Mouse (Mus musculus) embryonic facial prominence, embryonic 13.5 days (tissue): ENCODE data around the gene Hmgcs1. TPM values are rescaled to one million over a fixed set of nuclear protein-coding genes. Genes with fewer than 3 reads are reported as not detected.
"Not testable (repeated sequence)": the region's sequence is repeated elsewhere in the genome, so short reads cannot be mapped to it uniquely, and the experiment has no call there.

Experiments used
- ATAC-seq: fragments of 200-750 bp; cut with Nextera tagmentation; 2 replicates; pipeline ENCODE4 v1.8.0; 2017; ENCODE audit warnings: low read depth; ENCODE audit not compliant: insufficient number of reproducible peaks, insufficient read depth, low FRiP score, low TSS enrichment
- H3K27ac ChIP-seq: fragments of 300-500 bp; sonication (generic); 2 replicates; pipeline ENCODE4 v1.5.1; 2015; ENCODE audit warnings: moderate library complexity, mild to moderate bottlenecking, inconsistent platforms
- H3K27me3 ChIP-seq: fragments of 300-500 bp; sonication (generic); 2 replicates; pipeline ENCODE4 v1.6.1; 2015; ENCODE audit warnings: mild to moderate bottlenecking, inconsistent platforms
- H3K36me3 ChIP-seq: fragments of 300-500 bp; sonication (generic); 2 replicates; pipeline ENCODE4 v1.6.1; 2015; ENCODE audit warnings: mild to moderate bottlenecking, inconsistent platforms
- H3K4me1 ChIP-seq: fragments of 300-500 bp; sonication (generic); 2 replicates; pipeline ENCODE4 v1.6.1; 2015; ENCODE audit warnings: inconsistent platforms
- H3K4me2 ChIP-seq: fragments of 300-500 bp; sonication (generic); 2 replicates; pipeline ENCODE4 v1.6.1; 2015; ENCODE audit warnings: moderate library complexity, mild to moderate bottlenecking, inconsistent platforms
- H3K4me3 ChIP-seq: fragments of 300-500 bp; sonication (generic); 2 replicates; pipeline ENCODE4 v1.5.1; 2015; ENCODE audit warnings: mild to moderate bottlenecking, inconsistent platforms
- H3K9ac ChIP-seq: fragments of 300-500 bp; sonication (generic); 2 replicates; pipeline ENCODE4 v1.6.1; 2015; ENCODE audit warnings: mild to moderate bottlenecking, inconsistent platforms
- H3K9me3 ChIP-seq: fragments of 300-500 bp; sonication (generic); 2 replicates; pipeline ENCODE4 v1.6.1; 2016; ENCODE audit warnings: inconsistent platforms
- WGBS: fragments of 180-500 bp; shearing (Covaris S2); methylation state at CpG from one replicate; pipeline ENCODE4 v1.1.7; 2015; ENCODE audit warnings: mixed read lengths; 5-methylcytosine and 5-hydroxymethylcytosine counted together
- polyA plus RNA-seq: library from polyadenylated mRNA; unstranded; fragments of >200 nt; fragmentation: Nextera tagmentation; extraction: Ambion mirVana; gene quantifications from 2 replicates; pipeline ENCODE4 v1.2.1, GENCODE M21; 2015

Hmgcs1 gene
- polyA plus RNA-seq: 156 and 161 TPM in 2 replicates

- no peaks in the 10 kb centered on the region for H3K9me3 ChIP-seq
- peak within 1 kb of the TSS; percentile 96 for H3K4me3 ChIP-seq
- under 1% methylated on average over 59 of the region's 59 CpGs for WGBS
- ATAC-seq: peak; percentile 99
- H3K4me2 ChIP-seq: peak within 1 kb of the TSS; percentile 77
- H3K36me3 ChIP-seq: no peaks in the 10 kb centered on the region
- peaks cover 31% of the 10 kb centered on the region for H3K4me1 ChIP-seq
- H3K27me3 ChIP-seq: no peaks in the 10 kb centered on the region
- peak within 1 kb of the TSS; percentile 98 for H3K27ac ChIP-seq
- H3K9ac ChIP-seq: peak within 1 kb of the TSS; percentile 95
Measured at GRCm38 (mm10) chr13:119690039-119690728, at the start of gene Hmgcs1. TSS of gene Hmgcs1 (plus strand) at chr13:119690379.

GRCm38 (mm10) chr13:119640504-119640903 is 49.7 kb upstream of the Hmgcs1 start:
- WGBS: 42% methylated on average over 4 of the region's 4 CpGs
- no peak overlapping the region for H3K4me2 ChIP-seq
- H3K9ac ChIP-seq: no peak overlapping the region
- no peaks in the 10 kb centered on the region for H3K27me3 ChIP-seq
- H3K4me1 ChIP-seq: no peaks in the 10 kb centered on the region
- ATAC-seq: no peak
- no peak overlapping the region for H3K4me3 ChIP-seq
- no peaks in the 10 kb centered on the region for H3K36me3 ChIP-seq
- no peaks in the 10 kb centered on the region for H3K9me3 ChIP-seq
- no peak overlapping the region for H3K27ac ChIP-seq

DNA sequence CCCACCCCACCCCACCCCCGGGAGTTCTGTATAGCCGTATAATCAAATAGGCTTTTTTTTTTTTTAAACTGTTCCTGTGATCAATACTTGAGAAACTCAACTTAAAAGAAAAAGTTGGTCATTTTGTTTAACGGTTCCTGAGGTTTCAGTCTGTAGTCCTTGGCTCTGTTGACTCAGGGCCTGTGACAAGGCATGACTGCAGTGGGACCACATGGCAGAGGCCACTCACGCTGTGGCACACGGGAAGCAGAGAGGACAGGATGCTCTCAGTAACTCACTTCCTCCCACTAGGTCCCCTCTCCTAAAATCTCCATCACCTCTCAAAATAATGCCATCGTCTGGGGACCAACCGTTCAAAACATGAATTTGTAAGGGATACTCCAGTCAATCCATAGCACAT is 49.0 kb upstream of the Hmgcs1 start:
- Histone ChIP-seq H3K4me2 (no peak overlapping the region), H3K4me3 (no peak overlapping the region), H3K27ac (no peak overlapping the region), H3K27me3 (no peaks in the 10 kb centered on the region), H3K9ac (no peak overlapping the region), H3K9me3 (no peaks in the 10 kb centered on the region), H3K36me3 (no peaks in the 10 kb centered on the region), H3K4me1 (no peaks in the 10 kb centered on the region)
- no peak for ATAC-seq
- WGBS: 82% methylated on average over 7 of the region's 7 CpGs

DNA sequence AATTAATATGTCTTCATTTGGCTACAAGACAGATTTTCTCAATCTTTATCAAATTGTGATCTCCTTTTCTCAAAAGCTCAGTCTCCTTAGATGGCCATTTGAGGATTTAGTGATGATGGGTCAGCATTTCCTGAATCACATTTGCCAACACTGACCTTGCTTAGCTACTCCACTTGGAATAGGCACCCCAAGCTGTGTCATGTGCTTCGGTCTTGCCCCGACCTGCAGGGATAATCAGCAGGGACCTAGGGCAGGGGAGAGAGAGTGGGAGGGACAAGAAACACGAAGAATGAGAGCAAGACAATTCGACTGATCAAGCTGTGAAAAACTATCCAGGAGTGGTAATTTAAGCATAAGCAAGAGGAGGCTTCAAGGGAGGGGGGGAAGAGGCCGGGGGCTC is 45.4 kb upstream of the Hmgcs1 start:
- Histone ChIP-seq H3K9ac (no peak overlapping the region), H3K9me3 (no peaks in the 10 kb centered on the region), H3K4me3 (no peak overlapping the region), H3K27me3 (no peaks in the 10 kb centered on the region), H3K36me3 (no peaks in the 10 kb centered on the region), H3K4me2 (no peak overlapping the region), H3K4me1 (no peaks in the 10 kb centered on the region), H3K27ac (no peak overlapping the region)
- ATAC-seq: no peak
- WGBS: 61% methylated on average over 5 of the region's 5 CpGs

- 91% methylated on average over 1 of the region's 1 CpGs for WGBS
- Histone ChIP-seq H3K4me1 (no peaks in the 10 kb centered on the region), H3K4me3 (no peak overlapping the region), H3K36me3 (no peaks in the 10 kb centered on the region), H3K4me2 (no peak overlapping the region), H3K27me3 (no peaks in the 10 kb centered on the region), H3K27ac (no peak overlapping the region), H3K9me3 (no peaks in the 10 kb centered on the region), H3K9ac (no peak overlapping the region)
- ATAC-seq: no peak
Measured at GRCm38 (mm10) chr13:119646511-119646910, 43.7 kb upstream of the Hmgcs1 start.

- no peaks in the 10 kb centered on the region for H3K27me3 ChIP-seq
- H3K4me1 ChIP-seq: no peaks in the 10 kb centered on the region
- 0 out of 2 replicates have a peak overlapping the region, but pooled peaks have one; percentile 18 for H3K4me2 ChIP-seq
- no peak overlapping the region for H3K4me3 ChIP-seq
- no peaks in the 10 kb centered on the region for H3K9me3 ChIP-seq
- WGBS: 56% methylated on average over 15 of the region's 15 CpGs
- no peak overlapping the region for H3K27ac ChIP-seq
- no peak for ATAC-seq
- 0 out of 2 replicates have a peak overlapping the region, but pooled peaks have one; percentile 6 for H3K9ac ChIP-seq
- no peaks in the 10 kb centered on the region for H3K36me3 ChIP-seq
Measured at GRCm38 (mm10) chr13:119648891-119649698, 41.1 kb upstream of the Hmgcs1 start.

GRCm38 (mm10) chr13:119649699-119650046 is 40.5 kb upstream of the Hmgcs1 start:
- no peaks in the 10 kb centered on the region for H3K9me3 ChIP-seq
- no peak overlapping the region for H3K27ac ChIP-seq
- no peak overlapping the region for H3K4me3 ChIP-seq
- WGBS: 86% methylated on average over 1 of the region's 1 CpGs
- no peak overlapping the region for H3K4me2 ChIP-seq
- H3K27me3 ChIP-seq: no peaks in the 10 kb centered on the region
- no peaks in the 10 kb centered on the region for H3K4me1 ChIP-seq
- no peak for ATAC-seq
- H3K9ac ChIP-seq: no peak overlapping the region
- no peaks in the 10 kb centered on the region for H3K36me3 ChIP-seq

GRCm38 (mm10) chr13:119654734-119655133 is 35.4 kb upstream of the Hmgcs1 start:
- 90% methylated on average over 2 of the region's 2 CpGs for WGBS
- no peak overlapping the region for H3K4me2 ChIP-seq
- no peak for ATAC-seq
- H3K9ac ChIP-seq: no peak overlapping the region
- H3K36me3 ChIP-seq: no peaks in the 10 kb centered on the region
- H3K4me3 ChIP-seq: no peak overlapping the region
- no peaks in the 10 kb centered on the region for H3K27me3 ChIP-seq
- no peaks in the 10 kb centered on the region for H3K9me3 ChIP-seq
- H3K27ac ChIP-seq: no peak overlapping the region
- H3K4me1 ChIP-seq: no peaks in the 10 kb centered on the region

DNA sequence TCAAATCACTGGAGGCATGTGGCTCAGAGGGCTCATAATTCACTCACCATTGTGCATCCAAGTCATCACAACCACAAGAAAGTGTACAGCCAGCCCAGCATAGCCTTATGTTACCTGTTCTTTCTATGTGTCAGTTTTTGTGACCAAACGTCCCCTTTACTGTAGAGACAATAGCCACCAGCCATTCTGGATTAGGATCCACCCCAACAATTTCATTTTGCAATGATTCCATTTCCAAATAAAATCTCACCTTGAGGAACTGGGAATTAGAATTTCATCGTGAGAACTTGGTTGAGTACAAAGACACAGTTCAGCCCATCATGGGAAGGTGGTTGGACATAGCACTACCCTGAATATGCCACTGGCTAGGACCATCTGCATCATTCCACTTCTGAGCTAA is 33.9 kb upstream of the Hmgcs1 start:
- ATAC-seq: no peak
- WGBS: 72% methylated on average over 2 of the region's 2 CpGs
- Histone ChIP-seq H3K9me3 (no peaks in the 10 kb centered on the region), H3K27me3 (no peaks in the 10 kb centered on the region), H3K4me1 (no peaks in the 10 kb centered on the region), H3K9ac (no peak overlapping the region), H3K4me3 (no peak overlapping the region), H3K4me2 (no peak overlapping the region), H3K27ac (no peak overlapping the region), H3K36me3 (no peaks in the 10 kb centered on the region)

DNA sequence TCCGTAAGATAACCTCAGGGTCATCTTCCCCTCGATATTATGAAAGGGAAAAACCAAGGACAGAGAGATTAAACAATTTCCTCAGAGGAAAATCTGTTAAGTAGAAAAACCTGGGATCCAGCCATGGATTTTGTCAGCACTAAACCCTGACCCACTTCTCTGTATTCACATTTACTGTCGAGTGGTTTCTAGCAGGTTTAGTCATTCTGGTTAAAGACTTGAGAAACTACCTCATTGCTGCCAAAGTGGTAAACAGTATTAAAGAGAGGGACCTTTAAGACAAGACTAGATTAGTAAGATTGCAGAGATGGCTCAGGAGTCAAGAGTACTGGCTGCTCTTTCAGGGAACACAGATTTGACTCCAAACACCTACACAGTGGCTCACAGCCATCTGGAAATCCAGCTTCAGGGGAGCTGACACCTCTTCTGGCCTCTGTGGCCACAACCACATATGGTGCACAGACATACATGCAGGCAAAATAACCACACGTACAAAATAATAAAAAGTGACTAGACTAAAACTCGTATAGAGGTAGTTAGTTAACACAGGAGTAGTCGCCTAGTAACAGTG is 33.2 kb upstream of the Hmgcs1 start:
- Histone ChIP-seq H3K4me2 (no peak overlapping the region), H3K9me3 (no peaks in the 10 kb centered on the region), H3K9ac (no peak overlapping the region), H3K36me3 (no peaks in the 10 kb centered on the region), H3K27me3 (no peaks in the 10 kb centered on the region), H3K4me3 (no peak overlapping the region), H3K4me1 (no peaks in the 10 kb centered on the region), H3K27ac (no peak overlapping the region)
- WGBS: 71% methylated on average over 6 of the region's 6 CpGs
- ATAC-seq: no peak

DNA sequence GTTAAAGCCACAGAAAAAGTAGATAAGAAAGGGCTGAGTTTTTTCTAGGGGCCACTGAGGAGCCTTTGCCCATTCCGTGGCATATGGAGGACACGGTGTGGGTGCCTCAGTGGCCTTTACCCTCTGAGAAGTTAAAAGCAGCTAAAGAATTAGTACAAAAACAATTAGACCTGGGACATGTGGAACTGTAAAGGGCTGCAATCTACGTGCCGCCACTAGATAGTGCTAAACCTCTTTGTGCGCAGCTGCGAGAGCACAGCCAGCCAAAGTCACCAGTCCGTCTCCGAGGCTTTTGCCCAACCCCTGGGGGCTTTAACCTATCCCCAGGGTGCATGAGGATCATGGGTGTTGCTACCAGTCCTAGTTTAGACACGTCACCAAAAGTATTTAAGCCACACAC is 28.8 kb upstream of the Hmgcs1 start:
- not testable (repeated sequence) for H3K27ac ChIP-seq, H3K36me3 ChIP-seq, H3K4me2 ChIP-seq, H3K9ac ChIP-seq, H3K27me3 ChIP-seq, H3K4me1 ChIP-seq, H3K4me3 ChIP-seq, H3K9me3 ChIP-seq, ATAC-seq
- 76% methylated on average over 7 of the region's 9 CpGs for WGBS

GRCm38 (mm10) chr13:119678794-119679193 is 11.4 kb upstream of the Hmgcs1 start:
- Histone ChIP-seq H3K4me3 (no peak overlapping the region), H3K27me3 (no peaks in the 10 kb centered on the region), H3K9ac (no peak overlapping the region), H3K4me1 (peaks cover 5% of the 10 kb centered on the region; the same call in 1 of the 2 replicates), H3K9me3 (no peaks in the 10 kb centered on the region), H3K4me2 (no peak overlapping the region), H3K27ac (no peak overlapping the region), H3K36me3 (no peaks in the 10 kb centered on the region)
- no peak for ATAC-seq
- 46% methylated on average over 8 of the region's 8 CpGs for WGBS
